12 mouse cellular contexts compared by ENCODE assay signal in genomic region chr15:31629556-31629955, GRCm38 (mm10).
"Had no signal": no experiment of that assay in that cellular context is flagged by ENCODE, and none has a peak within 500 bp of the region (broad histone marks: within the 10 kb centered on the region; RNA-seq: fewer than 3 reads in every experiment).

No protein-coding gene starts in this region.

- DNase-seq: cerebellum, postnatal 25 days; cerebellum, postnatal 36 days; embryo, embryonic 11 days; forebrain, postnatal 0 days; gastrocnemius, adult 2 months; gastrocnemius, postnatal 10 days; gastrocnemius, postnatal 14 days; gastrocnemius, postnatal 25 days; gastrocnemius, postnatal 36 days; heart, adult 11 months; heart, adult 18-20 months; heart, adult 2 months had no signal
